Mouse (Mus musculus) midbrain, embryonic 10.5 days (tissue): ENCODE results near the gene C1rb. TPM values are rescaled to one million over a fixed set of nuclear protein-coding genes. Genes with fewer than 3 reads are reported as not detected.
"Not testable (repeated sequence)": the region's sequence is repeated elsewhere in the genome, so short reads cannot be mapped to it uniquely, and the experiment has no call there.

Experiments
- DNase-seq: peaks from one replicate; pipeline ENCODE4 v3.0.0-alpha.2; 2017; ENCODE audit warnings: low spot score
- H3K27ac ChIP-seq: fragments of 300-500 bp; sonication (generic); replicated peaks from 2 replicates; pipeline ENCODE4 v1.5.1; 2016; ENCODE audit warnings: mild to moderate bottlenecking
- H3K27me3 ChIP-seq: fragments of 300-500 bp; sonication (generic); 2 replicates; pipeline ENCODE4 v1.6.1; 2016; ENCODE audit warnings: low read depth, mild to moderate bottlenecking; ENCODE audit not compliant: poor library complexity, severe bottlenecking
- H3K36me3 ChIP-seq: fragments of 300-500 bp; sonication (generic); 2 replicates; pipeline ENCODE4 v1.6.1; 2016; ENCODE audit warnings: mild to moderate bottlenecking, moderate library complexity
- H3K4me1 ChIP-seq: fragments of 300-500 bp; sonication (generic); 2 replicates; pipeline ENCODE4 v1.6.1; 2016
- H3K4me3 ChIP-seq: fragments of 300-500 bp; sonication (generic); 2 replicates; pipeline ENCODE4 v1.5.1; 2016; ENCODE audit warnings: mild to moderate bottlenecking, moderate library complexity
- H3K9me3 ChIP-seq: fragments of 300-500 bp; sonication (generic); replicated peaks from 2 replicates; pipeline ENCODE4 v1.6.1; 2016; ENCODE audit warnings: mild to moderate bottlenecking
- WGBS: fragments of 180-500 bp; shearing (Covaris S2); methylation state at CpG from one replicate; pipeline ENCODE4 v1.1.7; 2016; 5-methylcytosine and 5-hydroxymethylcytosine counted together
- polyA plus RNA-seq: library from polyadenylated mRNA; unstranded; fragments of >200 nt; fragmentation: Nextera tagmentation; extraction: Ambion mirVana; gene quantifications from 2 replicates; pipeline ENCODE4 v1.2.1, GENCODE M21; 2016

The C1rb gene
- polyA plus RNA-seq, result not detected in 2 replicates

DNA sequence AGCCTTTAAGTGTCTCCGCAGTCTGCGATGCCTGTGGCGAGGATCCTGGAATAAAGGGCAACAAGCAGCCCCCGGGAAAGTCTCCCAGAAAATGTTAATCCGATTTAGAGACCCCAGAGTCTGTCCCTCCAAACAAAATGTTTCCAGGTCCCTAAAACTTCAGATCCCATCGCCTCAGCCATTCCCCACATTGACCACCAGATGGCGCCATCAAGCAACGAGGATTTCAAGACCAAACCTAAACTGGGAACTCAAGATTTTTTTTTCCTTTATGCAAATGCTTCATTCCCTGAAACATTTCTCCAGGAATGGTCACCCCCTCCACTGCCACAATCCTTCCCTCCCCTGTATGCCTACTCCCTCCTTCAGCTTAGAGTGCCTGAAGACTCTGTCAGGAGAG lies at the start of gene C1rb:
C1rb (plus strand) TSS at position 269 of the 400 bp plus-strand sequence.
- Histone ChIP-seq H3K4me3 (no peak within 1 kb of the TSS), H3K36me3 (no peaks in the 10 kb centered on the region), H3K27ac (no peak within 1 kb of the TSS), H3K27me3 (no peaks in the 10 kb centered on the region), H3K9me3 (no peaks in the 10 kb centered on the region), H3K4me1 (no peaks in the 10 kb centered on the region)
- DNase-seq, result peak; percentile 69
- 1% methylated on average over 8 of the region's 8 CpGs for WGBS

DNA sequence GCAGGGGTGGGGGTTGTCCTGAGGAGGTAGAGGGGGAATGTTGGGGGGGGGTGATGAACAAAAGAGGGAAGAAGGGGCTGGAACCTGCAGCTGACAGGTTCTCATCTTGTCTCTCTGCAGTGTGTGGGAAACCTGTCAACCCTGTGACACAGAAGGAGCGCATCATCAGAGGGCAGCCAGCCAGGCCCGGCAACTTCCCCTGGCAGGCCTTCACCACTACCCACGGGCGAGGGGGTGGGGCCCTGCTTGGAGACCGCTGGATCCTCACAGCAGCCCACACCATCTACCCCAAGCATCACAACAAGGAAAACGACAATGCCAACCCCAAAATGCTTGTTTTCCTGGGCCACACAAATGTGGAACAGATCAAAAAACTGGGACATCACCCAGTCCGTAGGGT lies 48.0 kb upstream of the C1rb start:
- 80% methylated on average over 7 of the region's 7 CpGs for WGBS
- H3K9me3 ChIP-seq, result not testable (repeated sequence)

DNA sequence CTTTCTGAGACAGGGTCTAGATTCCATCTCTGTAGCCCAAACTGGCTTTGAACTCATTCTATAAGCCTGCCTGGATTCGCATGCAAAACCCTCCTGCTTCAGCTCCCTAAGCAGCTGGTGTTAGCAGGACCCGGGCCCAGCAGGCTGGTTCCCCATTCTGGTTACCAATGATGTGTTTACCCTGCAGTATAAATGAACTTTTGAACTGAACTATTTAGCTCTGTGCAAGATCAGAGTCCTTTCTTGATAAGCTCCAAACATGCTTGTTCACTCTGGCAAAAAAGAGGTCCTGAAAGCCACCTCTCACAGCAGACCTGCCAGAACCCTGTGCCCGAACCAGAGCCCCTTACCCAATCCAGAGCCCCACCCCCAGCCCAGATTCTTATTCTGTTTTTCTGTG lies 42.2 kb upstream of the C1rb start:
- 88% methylated on average over 3 of the region's 3 CpGs for WGBS
- Histone ChIP-seq H3K27me3 (no peaks in the 10 kb centered on the region), H3K36me3 (no peaks in the 10 kb centered on the region), H3K9me3 (no peaks in the 10 kb centered on the region), H3K4me1 (no peaks in the 10 kb centered on the region), H3K27ac (no peak overlapping the region), H3K4me3 (no peak overlapping the region)
- DNase-seq, result no peak

More for the DNA sequence above, 48.0 kb upstream of the C1rb start:
- not testable (repeated sequence) for H3K4me3 ChIP-seq, H3K36me3 ChIP-seq, DNase-seq, H3K4me1 ChIP-seq, H3K27ac ChIP-seq, H3K27me3 ChIP-seq

DNA sequence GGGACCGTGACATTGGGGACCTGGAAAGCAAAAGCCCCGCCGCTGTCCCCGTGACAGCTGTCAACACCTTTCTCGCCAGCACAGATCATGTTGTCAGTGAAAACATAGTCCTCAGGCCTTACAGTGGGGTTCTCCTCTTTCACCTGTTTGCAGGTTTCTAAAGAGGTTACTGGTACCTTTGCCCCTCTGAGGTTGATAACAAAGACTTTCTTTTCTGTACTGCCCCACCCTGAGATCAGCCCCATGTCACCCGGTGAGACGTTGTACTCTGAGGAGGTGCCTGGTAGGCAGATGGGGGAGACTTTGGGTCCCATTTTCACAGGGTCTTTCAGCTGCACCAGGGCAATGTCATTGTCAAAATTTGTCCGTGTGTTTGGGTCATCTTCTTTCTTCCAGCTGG lies 39.0 kb upstream of the C1rb start:
- H3K4me1 ChIP-seq, result no peaks in the 10 kb centered on the region
- H3K9me3 ChIP-seq, result no peaks in the 10 kb centered on the region
- H3K27ac ChIP-seq, result no peak overlapping the region
- WGBS, result 88% methylated on average over 8 of the region's 8 CpGs
- H3K4me3 ChIP-seq, result no peak overlapping the region
- H3K36me3 ChIP-seq, result no peaks in the 10 kb centered on the region
- no peaks in the 10 kb centered on the region for H3K27me3 ChIP-seq
- DNase-seq, result no peak

DNA sequence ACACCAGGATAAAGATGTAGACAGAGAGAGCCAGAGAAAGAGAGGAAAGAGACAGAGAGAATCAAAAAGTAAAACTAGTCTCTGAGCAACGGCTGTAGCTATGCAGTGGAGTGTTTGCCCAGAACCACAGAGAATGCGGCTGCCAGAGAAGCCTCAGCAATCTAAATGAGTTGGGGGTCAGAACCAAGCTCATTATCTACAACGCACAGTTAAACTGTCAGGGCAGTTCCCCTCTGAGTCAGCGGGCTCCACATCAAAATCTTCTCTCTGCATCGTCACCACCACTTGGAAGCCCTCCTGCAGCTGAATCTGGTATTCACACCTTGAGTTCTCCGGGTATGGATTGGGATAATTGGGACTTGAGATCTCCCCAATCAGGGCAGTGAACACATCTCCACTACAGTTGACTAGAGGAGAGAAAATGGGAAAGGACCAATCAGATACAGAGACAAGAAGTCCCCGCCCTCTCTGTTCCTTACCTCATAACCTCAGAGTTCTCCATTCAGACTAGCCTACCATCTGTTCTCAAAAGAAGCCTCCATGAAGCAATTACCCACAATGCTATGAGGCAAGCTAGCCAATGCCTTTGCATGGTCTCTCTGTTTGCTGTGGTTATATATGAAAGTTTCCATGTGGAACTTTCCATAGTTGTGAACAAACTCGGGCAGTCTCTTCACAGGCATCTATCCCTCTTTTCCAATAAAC lies 33.8 kb upstream of the C1rb start:
- H3K4me3 ChIP-seq, H3K27me3 ChIP-seq, H3K9me3 ChIP-seq, H3K4me1 ChIP-seq, H3K36me3 ChIP-seq, DNase-seq, H3K27ac ChIP-seq: not testable (repeated sequence)
- WGBS, result 85% methylated on average over 8 of the region's 8 CpGs

DNA sequence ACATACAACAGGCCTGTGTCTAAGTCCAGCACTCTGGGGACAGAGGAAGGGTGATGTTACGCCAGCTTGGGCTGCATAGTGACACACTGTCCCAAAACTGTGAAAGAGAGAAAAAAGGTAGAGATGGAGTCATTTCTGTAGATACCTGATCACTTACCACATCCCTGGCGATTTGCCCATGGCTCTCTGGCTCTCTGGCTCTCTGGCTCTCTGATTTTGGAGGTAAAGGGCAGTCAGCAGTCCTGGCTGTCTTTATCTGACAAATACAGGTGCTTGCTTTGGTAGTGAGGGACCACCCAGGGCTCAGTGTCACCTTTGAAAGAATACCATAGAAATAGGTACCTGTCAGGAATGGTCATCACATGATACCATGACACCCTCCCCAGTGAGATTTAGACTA lies 28.9 kb upstream of the C1rb start:
- not testable (repeated sequence) for H3K27ac ChIP-seq, H3K36me3 ChIP-seq, H3K9me3 ChIP-seq, H3K4me3 ChIP-seq, H3K4me1 ChIP-seq, DNase-seq, H3K27me3 ChIP-seq
- WGBS, result 82% methylated on average over 2 of the region's 2 CpGs

DNA sequence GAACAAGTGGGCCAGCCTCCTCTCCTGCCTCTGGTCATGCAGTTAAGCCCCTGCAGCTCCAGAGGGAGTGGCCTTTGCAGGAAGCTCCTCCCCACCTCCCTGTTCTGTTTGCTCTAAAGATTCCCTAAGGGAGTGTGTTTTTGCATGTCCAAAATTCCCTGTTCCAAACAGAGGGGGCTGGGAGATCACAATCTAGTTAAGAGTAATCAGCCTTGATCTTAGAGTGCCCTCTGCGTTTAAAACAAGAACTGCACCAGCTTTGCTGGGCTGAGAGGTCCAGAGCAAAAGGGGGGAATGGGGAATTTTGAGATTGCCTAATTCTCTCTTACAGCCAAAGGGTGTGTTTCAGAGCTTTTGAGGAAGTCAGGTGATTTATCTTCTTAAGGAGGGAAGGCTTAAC lies 27.8 kb upstream of the C1rb start, which contains the start of gene C1s1:
C1s1 (minus strand) TSS at position 76 of the 400 bp plus-strand sequence.
- not testable (repeated sequence) for H3K36me3 ChIP-seq, H3K4me1 ChIP-seq, H3K4me3 ChIP-seq, H3K27me3 ChIP-seq, H3K27ac ChIP-seq, DNase-seq, H3K9me3 ChIP-seq
- WGBS, result 9% methylated on average over 1 of the region's 1 CpGs

DNA sequence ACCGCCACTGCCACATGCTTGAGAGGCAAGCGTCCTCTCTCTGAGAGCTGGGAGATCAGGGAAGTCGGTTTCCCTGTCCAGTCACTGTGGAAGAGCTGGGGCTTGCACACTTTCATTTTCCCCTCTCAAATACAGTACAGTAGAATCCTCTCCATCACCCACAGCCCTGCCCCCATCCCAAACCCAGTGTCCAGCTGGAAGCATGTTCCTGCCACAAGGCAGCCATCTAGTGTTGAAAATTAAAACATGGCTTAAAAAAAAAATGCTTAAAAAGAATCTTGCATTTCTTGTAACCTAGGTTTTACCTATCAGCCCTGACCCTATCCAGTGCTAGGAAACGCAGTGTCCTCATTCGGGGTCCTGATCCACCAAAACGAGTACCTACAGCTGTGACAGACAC lies 25.6 kb upstream of the C1rb start:
- H3K36me3 ChIP-seq, result no peaks in the 10 kb centered on the region
- H3K4me3 ChIP-seq, result no peak overlapping the region
- 0 out of 2 replicates have a peak, but pooled peaks cover 4% of the 10 kb centered on the region for H3K9me3 ChIP-seq
- H3K4me1 ChIP-seq, result no peaks in the 10 kb centered on the region
- no peaks in the 10 kb centered on the region for H3K27me3 ChIP-seq
- no peak overlapping the region for H3K27ac ChIP-seq
- DNase-seq, result no peak
- 90% methylated on average over 6 of the region's 6 CpGs for WGBS

DNA sequence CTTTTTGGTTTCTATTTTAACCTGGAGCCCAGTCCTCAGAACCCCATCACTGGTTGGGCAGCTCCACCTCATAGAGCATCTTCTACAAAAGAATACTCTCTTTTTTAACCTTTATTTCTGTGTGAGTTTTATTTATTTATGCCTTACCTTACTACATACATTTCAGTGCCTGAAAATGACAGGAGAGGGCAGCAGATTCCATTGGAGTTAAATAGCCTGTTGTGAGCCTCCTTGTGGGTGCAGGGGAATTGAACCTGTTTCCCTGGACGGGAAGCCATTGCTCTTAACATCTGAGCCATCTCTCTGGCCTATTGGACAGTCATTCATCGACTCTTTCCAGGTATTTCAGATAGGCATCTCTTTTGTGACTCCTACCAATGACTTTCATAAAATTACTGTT lies 24.7 kb upstream of the C1rb start:
- no peak for DNase-seq
- Histone ChIP-seq H3K27ac (no peak overlapping the region), H3K4me3 (no peak overlapping the region), H3K27me3 (no peaks in the 10 kb centered on the region), H3K36me3 (no peaks in the 10 kb centered on the region), H3K9me3 (peaks cover 7% of the 10 kb centered on the region), H3K4me1 (no peaks in the 10 kb centered on the region)
- WGBS, result 90% methylated on average over 2 of the region's 2 CpGs

DNA sequence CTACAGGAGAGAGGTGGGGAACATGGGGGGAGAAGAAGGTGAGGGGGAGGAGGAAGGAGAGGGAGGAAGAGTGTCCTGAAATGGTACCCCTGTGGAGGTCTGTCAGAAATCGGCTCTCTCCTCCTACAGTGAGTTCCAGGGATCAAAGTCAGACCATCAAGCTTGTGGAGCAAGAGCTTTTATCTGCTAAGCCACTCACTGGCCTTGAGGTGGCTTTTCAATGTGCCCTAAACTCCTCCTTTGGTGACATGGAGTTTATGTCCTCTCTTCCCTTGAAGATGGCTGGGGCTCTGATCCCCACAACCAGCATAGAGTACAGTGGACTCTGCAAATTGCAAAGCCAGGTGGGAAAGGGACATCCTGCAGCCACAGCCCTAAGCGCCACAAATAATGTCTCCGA lies 22.1 kb upstream of the C1rb start:
- not testable (repeated sequence) for H3K27ac ChIP-seq, DNase-seq, H3K4me3 ChIP-seq, H3K36me3 ChIP-seq, H3K4me1 ChIP-seq, H3K27me3 ChIP-seq
- peaks cover 18% of the 10 kb centered on the region for H3K9me3 ChIP-seq
- 91% methylated on average over 3 of the region's 3 CpGs for WGBS

DNA sequence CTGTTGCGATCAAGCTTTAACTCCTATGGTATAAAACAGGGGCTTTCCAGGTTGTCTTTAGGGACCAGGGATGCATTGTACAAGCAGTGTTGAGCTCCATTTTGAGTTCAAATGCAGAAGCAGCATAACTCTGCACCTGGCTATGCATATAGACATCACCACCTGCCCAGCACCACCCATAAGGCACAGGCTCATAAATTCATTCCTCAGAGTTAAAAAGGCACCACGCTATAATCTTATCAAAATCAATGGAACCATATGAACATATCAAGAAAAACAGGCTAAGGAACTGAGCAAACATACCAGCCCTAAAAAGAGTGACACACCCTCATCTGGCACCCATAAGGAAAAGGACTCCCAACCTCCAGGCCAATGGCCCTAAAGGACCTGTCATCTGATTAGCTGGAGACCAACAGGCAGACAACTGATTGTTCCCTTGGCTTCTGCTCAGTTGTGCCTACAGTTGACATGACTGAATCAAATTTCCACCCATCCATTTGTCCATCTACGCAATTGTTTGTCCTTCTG lies 21.0 kb upstream of the C1rb start:
- no peak overlapping the region for H3K4me3 ChIP-seq
- H3K27me3 ChIP-seq, result no peaks in the 10 kb centered on the region
- peaks cover 19% of the 10 kb centered on the region for H3K9me3 ChIP-seq
- no peaks in the 10 kb centered on the region for H3K4me1 ChIP-seq
- no peaks in the 10 kb centered on the region for H3K36me3 ChIP-seq
- DNase-seq, result no peak
- WGBS, result 89% methylated on average over 3 of the region's 3 CpGs
- H3K27ac ChIP-seq, result no peak overlapping the region

DNA sequence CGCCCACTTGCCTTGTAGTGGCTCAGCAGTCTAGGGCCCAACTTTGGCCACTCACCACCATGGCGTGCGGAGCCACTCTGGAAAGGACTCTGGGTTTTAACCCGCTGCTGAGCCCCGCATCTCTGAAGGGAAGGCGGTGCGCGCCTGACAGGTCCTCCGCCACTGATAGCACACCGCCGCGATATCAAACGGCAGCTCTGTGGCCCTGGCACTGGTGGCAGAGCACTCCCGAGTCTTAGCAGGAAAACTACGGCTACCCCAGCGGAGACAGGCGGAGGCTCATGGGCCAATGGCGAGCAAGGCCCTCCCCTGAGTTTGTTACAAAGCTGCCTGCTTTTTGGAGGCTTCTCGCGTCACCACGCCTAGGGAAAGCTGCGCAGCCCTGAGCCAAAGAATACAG lies 17.3 kb upstream of the C1rb start:
- 67% methylated on average over 22 of the region's 22 CpGs for WGBS
- H3K9me3 ChIP-seq, result peaks cover 19% of the 10 kb centered on the region
- H3K4me3 ChIP-seq, result no peak overlapping the region
- no peaks in the 10 kb centered on the region for H3K4me1 ChIP-seq
- no peaks in the 10 kb centered on the region for H3K27me3 ChIP-seq
- H3K27ac ChIP-seq, result no peak overlapping the region
- no peak for DNase-seq
- H3K36me3 ChIP-seq, result no peaks in the 10 kb centered on the region

DNA sequence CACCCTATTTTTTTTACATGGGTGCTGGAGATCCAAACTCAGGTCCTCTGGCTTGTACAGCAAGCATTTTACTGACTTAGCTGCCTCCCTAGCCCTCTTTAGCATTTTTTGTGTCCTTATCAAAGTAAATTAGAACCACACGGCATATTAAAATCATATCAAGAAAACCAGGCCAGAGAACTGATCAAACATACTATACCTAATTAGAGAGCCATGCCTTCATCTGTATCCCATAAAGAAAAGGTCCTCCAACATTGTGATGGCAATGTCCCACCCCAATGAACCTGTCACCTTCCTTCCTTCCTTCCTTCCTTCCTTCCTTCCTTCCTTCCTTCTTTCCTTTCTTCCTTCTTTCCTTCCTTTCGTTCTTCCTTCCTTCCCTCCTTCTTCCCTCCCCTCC lies 14.1 kb upstream of the C1rb start:
- WGBS, result 66% methylated on average over 2 of the region's 2 CpGs
- H3K27ac ChIP-seq, H3K36me3 ChIP-seq, H3K4me3 ChIP-seq, H3K9me3 ChIP-seq, H3K4me1 ChIP-seq, H3K27me3 ChIP-seq, DNase-seq: not testable (repeated sequence)
